Mouse (Mus musculus): ENCODE results near the gene Rnf31. TPM values are rescaled to one million over a fixed set of nuclear protein-coding genes. Genes with fewer than 3 reads are reported as not detected.

Rnf31 gene
- 21.2 and 23.7 TPM in 2 replicates for polyA plus RNA-seq (2016; fragmentation: Nextera tagmentation; extraction: Ambion mirVana)

DNA sequence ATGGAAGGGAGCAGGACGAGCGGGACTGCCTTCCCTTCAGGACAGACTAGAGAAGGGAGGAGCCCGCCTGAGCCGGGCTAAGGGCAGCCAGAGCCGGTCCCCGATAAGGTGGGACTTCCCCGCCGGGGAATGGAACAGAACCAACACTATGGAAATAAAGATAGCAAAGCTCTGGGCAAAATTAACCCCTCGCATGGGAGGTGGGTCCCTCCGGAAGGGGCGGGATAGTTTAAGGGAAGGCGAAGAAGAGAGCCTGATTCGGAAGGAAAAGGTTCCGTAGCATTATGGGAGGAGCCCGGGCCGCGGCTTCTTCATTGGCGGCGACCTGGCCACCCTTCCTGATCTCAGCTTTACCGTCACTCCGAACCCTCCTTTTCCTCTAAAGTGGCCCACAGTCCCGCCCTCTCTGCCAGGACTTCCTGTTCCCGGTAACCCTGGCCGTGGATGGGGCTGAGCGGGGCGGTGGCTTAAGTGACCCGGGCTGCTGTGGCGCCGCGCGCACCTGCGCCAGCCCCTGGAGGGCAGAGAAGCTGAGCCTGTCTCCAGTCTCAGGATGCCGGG is at the start of gene Rnf31:
Gene Rnf31, plus strand, starts transcription at position 378 of the 561 bp plus-strand sequence.
- H3K9ac ChIP-seq = peak within 1 kb of the TSS; percentile 92
- ATAC-seq (ENCODE audit: low FRiP score) = peak; percentile 92
- no peaks in the 10 kb centered on the region for H3K9me3 ChIP-seq (replicated peaks)
- WGBS = under 1% methylated on average over 33 of the region's 33 CpGs
- peaks cover 27% of the 10 kb centered on the region for H3K4me1 ChIP-seq
- H3K4me2 ChIP-seq (replicated peaks) = peak within 1 kb of the TSS; percentile 98
- H3K27ac ChIP-seq = peak within 1 kb of the TSS; percentile 95
- peaks cover 36% of the 10 kb centered on the region for H3K36me3 ChIP-seq
- no peaks in the 10 kb centered on the region for H3K27me3 ChIP-seq
- peak within 1 kb of the TSS; percentile 91 for H3K4me3 ChIP-seq

DNA sequence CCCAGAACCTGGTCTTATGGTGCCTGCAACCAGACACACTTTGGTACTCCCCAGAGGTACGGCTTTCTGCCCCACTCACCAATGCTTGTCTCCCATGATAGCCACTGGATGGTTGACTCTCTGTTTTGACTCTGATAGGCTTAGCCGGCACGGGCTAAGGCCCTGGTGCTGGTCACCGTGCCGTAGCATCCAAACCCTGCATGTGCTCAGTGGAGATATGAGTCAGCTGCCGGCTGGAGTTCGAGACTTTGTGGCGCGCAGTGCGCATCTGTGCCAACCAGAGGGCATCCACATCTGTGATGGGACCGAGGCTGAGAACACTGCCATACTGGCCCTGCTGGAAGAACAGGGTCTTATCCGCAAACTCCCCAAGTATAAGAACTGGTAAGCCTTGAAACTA is 49.2 kb upstream of the Rnf31 start:
- 97% methylated on average over 12 of the region's 12 CpGs for WGBS
- H3K4me1 ChIP-seq = peaks cover 22% of the 10 kb centered on the region

DNA sequence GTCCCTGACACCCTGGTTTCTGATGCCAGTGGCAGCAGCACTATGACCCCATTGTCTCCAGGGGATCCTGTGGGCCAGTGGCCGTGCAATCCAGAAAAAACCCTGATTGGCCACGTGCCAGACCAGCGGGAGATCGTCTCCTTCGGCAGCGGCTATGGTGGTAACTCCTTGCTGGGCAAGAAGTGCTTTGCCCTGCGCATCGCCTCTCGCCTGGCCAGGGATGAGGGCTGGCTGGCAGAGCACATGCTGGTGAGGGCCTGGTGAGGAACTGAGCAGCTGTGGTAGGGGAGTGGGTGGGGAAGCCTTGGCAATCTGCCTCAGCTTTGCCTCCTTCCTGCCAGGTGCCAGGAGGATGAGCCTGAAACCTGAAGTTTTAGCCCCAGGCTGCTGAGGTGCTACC is 47.2 kb upstream of the Rnf31 start:
- H3K27me3 ChIP-seq = no peaks in the 10 kb centered on the region
- no peaks in the 10 kb centered on the region for H3K9me3 ChIP-seq (replicated peaks)
- H3K4me1 ChIP-seq = peaks cover 22% of the 10 kb centered on the region
- no peak for ATAC-seq (ENCODE audit: low FRiP score)
- WGBS = 79% methylated on average over 9 of the region's 9 CpGs
- no peak overlapping the region for H3K27ac ChIP-seq
- no peak overlapping the region for H3K9ac ChIP-seq
- H3K4me3 ChIP-seq = no peak overlapping the region
- peaks cover 32% of the 10 kb centered on the region for H3K36me3 ChIP-seq
- H3K4me2 ChIP-seq (replicated peaks) = no peak overlapping the region

More for the DNA sequence above, 49.2 kb upstream of the Rnf31 start:
- Histone ChIP-seq H3K27ac (no peak overlapping the region), H3K36me3 (peaks cover 16% of the 10 kb centered on the region; the same call in 1 of the 2 replicates), H3K4me2 (replicated peaks) (no peak overlapping the region), H3K27me3 (no peaks in the 10 kb centered on the region), H3K9me3 (replicated peaks) (no peaks in the 10 kb centered on the region), H3K4me3 (no peak overlapping the region), H3K9ac (no peak overlapping the region)
- no peak for ATAC-seq (ENCODE audit: low FRiP score)

DNA sequence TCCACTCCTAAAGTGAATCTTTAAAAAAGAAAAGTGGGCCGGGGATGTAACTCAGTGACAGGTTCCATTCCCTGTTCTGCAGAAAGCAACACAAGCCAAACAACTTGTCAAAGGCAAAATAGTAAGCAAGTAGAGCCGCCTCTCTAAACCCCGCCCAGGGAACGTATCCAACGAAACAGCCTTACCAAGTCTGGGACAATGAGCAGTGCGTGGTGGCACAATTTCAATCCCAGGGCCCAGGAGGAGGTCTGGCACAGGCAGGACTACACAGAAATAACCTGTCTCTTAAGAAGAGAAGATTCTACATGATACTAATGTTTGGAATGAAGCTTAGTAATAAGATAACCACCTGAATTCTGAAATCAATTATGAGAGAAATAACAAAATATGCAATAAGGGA is 41.3 kb upstream of the Rnf31 start:
- no peak overlapping the region for H3K9ac ChIP-seq
- peaks cover 22% of the 10 kb centered on the region; the same call in 1 of the 2 replicates for H3K36me3 ChIP-seq
- H3K27ac ChIP-seq = no peak overlapping the region
- H3K27me3 ChIP-seq = no peaks in the 10 kb centered on the region
- ATAC-seq (ENCODE audit: low FRiP score) = no peak
- no peaks in the 10 kb centered on the region for H3K9me3 ChIP-seq (replicated peaks)
- no peak overlapping the region for H3K4me3 ChIP-seq
- H3K4me2 ChIP-seq (replicated peaks) = no peak overlapping the region
- WGBS = 89% methylated on average over 6 of the region's 6 CpGs
- no peaks in the 10 kb centered on the region for H3K4me1 ChIP-seq

DNA sequence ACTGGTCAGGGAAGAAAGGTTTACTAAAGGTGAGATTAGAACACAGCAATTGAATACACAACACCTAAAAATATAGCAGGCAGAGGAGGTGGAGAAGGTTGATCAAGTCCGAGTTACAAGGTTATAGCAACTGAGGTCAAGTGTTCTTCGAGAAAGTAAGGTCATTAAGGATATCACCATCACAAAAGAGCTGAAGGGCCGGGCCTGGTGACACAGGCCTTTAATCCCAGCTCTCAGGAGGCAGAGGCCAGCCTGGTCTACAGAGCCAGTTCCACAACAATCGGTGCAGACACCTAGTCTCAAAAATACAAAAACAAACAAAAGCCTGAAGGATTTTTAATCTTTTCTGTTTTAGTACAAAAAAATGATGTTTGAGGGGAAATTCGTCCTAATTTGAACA is 40.2 kb upstream of the Rnf31 start:
- WGBS = 68% methylated on average over 5 of the region's 5 CpGs
- H3K4me1 ChIP-seq = no peaks in the 10 kb centered on the region
- no peak for ATAC-seq (ENCODE audit: low FRiP score)

DNA sequence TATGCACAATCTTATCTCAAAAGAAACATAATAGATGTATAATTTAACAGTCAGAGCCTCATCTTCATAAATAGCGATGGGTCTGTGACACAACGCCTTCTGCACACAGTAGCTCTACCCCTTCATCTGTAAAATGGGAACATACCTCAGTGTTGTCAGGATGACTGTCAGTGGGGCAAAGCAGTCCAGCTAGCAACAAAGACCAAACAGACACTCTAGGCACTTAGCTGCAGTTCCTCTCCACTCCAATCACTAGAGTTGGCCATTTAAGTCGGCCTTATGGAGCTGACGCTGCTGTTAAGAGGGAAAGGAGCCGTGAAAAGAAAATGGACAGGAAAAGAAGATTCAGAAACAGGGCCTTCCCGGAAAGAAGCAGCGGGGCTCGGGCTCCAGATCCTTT is 39.7 kb upstream of the Rnf31 start:
- Histone ChIP-seq H3K27me3 (no peaks in the 10 kb centered on the region), H3K4me1 (no peaks in the 10 kb centered on the region), H3K36me3 (peaks cover 16% of the 10 kb centered on the region; the same call in 1 of the 2 replicates), H3K4me2 (replicated peaks) (no peak overlapping the region), H3K9me3 (replicated peaks) (no peaks in the 10 kb centered on the region), H3K27ac (no peak overlapping the region), H3K9ac (no peak overlapping the region), H3K4me3 (no peak overlapping the region)
- ATAC-seq (ENCODE audit: low FRiP score) = no peak
- 87% methylated on average over 8 of the region's 8 CpGs for WGBS

More for the DNA sequence above, 40.2 kb upstream of the Rnf31 start:
- Histone ChIP-seq H3K4me2 (replicated peaks) (no peak overlapping the region), H3K9ac (no peak overlapping the region), H3K4me3 (no peak overlapping the region), H3K27ac (no peak overlapping the region), H3K9me3 (replicated peaks) (no peaks in the 10 kb centered on the region), H3K27me3 (no peaks in the 10 kb centered on the region), H3K36me3 (peaks cover 16% of the 10 kb centered on the region; the same call in 1 of the 2 replicates)

DNA sequence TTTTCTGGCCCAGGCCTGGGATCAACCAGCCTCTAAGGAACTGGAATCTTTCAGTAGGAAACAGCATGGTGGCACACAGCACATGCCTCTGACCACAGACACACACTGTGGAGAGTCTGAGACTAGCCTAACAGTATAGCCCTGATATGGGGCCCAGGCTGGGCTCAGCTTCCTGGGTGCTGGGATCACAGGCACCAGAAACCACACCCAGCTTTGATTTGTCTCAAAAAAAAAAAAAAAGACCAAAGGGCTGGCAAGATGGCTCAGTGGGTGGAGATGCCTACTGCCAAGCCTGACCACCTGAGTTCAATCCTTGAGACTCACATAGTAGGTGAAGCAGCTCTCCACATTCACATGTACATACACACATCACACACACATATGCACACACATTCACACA is 36.9 kb upstream of the Rnf31 start:
- H3K9me3 ChIP-seq (replicated peaks) = no peaks in the 10 kb centered on the region
- no peak overlapping the region for H3K27ac ChIP-seq
- no peaks in the 10 kb centered on the region for H3K36me3 ChIP-seq
- no peak overlapping the region for H3K4me2 ChIP-seq (replicated peaks)
- H3K4me3 ChIP-seq = no peak overlapping the region
- no peak for ATAC-seq (ENCODE audit: low FRiP score)
- peaks cover 3% of the 10 kb centered on the region for H3K4me1 ChIP-seq
- H3K9ac ChIP-seq = no peak overlapping the region
- no peaks in the 10 kb centered on the region for H3K27me3 ChIP-seq

DNA sequence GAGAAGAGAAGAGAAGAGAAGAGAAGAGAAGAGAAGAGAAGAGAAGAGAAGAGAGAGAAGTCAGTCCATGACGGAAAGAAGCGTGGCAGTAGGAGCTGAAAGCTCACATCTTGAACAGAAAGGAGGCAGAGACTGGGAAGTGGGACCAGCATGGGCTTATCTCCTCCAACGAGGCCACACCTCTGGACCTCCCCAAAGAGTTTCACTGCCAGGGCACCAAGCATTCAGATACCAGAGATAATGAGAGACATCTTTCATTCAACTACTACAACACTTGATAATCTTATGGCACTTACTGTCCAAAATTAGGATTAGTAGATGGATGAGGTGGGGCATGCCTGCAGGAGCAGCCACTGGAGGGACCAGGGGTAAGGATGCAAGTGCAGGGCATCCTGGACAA is 35.7 kb upstream of the Rnf31 start:
- 92% methylated on average over 3 of the region's 3 CpGs for WGBS
- Histone ChIP-seq H3K27ac (no peak overlapping the region), H3K9me3 (replicated peaks) (no peaks in the 10 kb centered on the region), H3K4me1 (peaks cover 3% of the 10 kb centered on the region), H3K9ac (no peak overlapping the region), H3K36me3 (no peaks in the 10 kb centered on the region), H3K4me2 (replicated peaks) (no peak overlapping the region), H3K27me3 (no peaks in the 10 kb centered on the region), H3K4me3 (no peak overlapping the region)
- ATAC-seq (ENCODE audit: low FRiP score) = no peak

DNA sequence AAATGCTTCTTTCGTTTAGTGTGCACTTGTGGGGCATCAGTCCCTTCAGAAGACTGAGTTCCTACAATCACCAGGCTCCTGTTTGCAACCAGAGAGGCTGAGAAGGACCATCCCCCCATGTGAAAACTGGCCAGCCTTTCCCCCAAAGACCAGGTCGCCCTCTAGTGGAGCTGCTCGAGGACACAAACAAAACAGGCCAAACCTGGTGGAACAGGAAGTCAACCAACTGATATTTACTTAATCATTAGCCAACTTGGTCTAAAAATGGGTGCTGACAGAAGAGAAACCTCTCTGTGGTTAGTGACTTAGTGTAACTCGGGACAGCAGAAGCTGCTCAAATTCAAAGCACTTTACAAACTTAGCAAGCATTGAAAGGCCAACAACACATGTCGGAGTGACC is 34.5 kb upstream of the Rnf31 start:
- H3K4me1 ChIP-seq = peaks cover 14% of the 10 kb centered on the region
- no peak overlapping the region for H3K27ac ChIP-seq
- 29% methylated on average over 5 of the region's 5 CpGs for WGBS
- H3K9ac ChIP-seq = no peak overlapping the region
- H3K4me2 ChIP-seq (replicated peaks) = no peak overlapping the region
- H3K36me3 ChIP-seq = no peaks in the 10 kb centered on the region; the same call in 1 of the 2 replicates
- no peak overlapping the region for H3K4me3 ChIP-seq
- H3K9me3 ChIP-seq (replicated peaks) = no peaks in the 10 kb centered on the region
- ATAC-seq (ENCODE audit: low FRiP score) = no peak
- H3K27me3 ChIP-seq = no peaks in the 10 kb centered on the region

DNA sequence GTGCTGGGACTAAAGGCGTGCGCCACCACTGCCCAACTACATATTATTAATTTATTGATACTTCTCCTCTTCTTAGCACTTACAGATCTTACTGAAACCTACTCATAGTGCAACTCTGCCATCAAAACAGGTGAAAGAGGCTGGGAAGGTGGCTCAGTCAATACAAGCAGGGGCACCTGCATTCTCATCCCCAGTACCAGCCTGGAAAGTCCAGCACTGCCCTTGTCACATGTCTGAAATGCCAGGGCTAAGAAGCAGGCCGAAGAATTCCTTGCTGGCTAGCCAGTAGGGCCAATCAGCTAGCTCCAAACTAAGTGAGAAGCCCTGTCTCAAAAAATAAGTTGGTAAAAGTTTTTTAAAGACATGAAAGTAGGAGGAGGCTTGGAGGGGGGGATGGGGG is 33.9 kb upstream of the Rnf31 start:
- WGBS = 92% methylated on average over 3 of the region's 3 CpGs

DNA sequence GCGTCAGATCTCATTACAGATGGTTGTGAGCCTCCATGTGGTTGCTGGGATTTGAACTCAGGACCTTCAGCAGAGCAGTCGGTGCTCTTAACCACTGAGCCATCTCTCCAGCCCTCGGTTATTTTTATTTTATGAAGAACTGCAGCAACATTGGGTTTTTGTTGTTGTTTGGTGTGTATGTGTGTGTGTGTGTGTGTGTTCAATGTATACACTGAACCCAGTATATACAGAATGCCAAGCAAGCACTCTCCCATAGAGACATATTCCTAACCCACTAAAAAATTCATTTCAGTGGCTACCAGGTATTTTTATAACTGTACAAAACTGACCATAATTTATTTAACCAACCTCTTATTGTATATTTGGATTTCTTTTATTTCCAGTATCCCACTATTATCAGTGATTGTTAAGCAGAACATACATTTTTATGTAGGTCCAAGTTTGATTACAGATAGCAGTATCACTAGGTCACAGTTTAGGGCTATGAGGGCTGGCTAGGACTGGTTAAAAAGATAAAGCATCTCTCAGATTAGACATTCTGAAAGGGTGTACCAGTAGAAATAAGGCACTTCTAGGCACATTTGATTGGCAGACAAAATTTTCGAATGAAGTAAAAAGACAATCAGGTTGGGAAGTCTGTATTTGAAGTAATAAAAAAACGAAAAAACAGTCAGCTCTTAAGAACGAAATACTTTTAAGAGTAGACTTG is 32.6 kb upstream of the Rnf31 start:
- peaks cover 20% of the 10 kb centered on the region for H3K4me1 ChIP-seq
- ATAC-seq (ENCODE audit: low FRiP score) = no peak
- no peaks in the 10 kb centered on the region for H3K27me3 ChIP-seq
- 63% methylated on average over 6 of the region's 6 CpGs for WGBS
- H3K4me2 ChIP-seq (replicated peaks) = peak overlapping the region; percentile 89
- H3K9ac ChIP-seq = peak overlapping the region; percentile 65; the same call in 1 of the 2 replicates
- H3K36me3 ChIP-seq = peaks cover 10% of the 10 kb centered on the region; the same call in 1 of the 2 replicates
- H3K27ac ChIP-seq = no peak overlapping the region; the same call in 1 of the 2 replicates
- no peaks in the 10 kb centered on the region for H3K9me3 ChIP-seq (replicated peaks)
- H3K4me3 ChIP-seq = peak overlapping the region; percentile 64

More for the DNA sequence above, 33.9 kb upstream of the Rnf31 start:
- no peaks in the 10 kb centered on the region for H3K27me3 ChIP-seq
- H3K4me2 ChIP-seq (replicated peaks) = no peak overlapping the region
- peaks cover 20% of the 10 kb centered on the region for H3K4me1 ChIP-seq
- ATAC-seq (ENCODE audit: low FRiP score) = no peak
- H3K36me3 ChIP-seq = no peaks in the 10 kb centered on the region; the same call in 1 of the 2 replicates
- no peak overlapping the region for H3K27ac ChIP-seq
- no peak overlapping the region for H3K9ac ChIP-seq
- H3K9me3 ChIP-seq (replicated peaks) = no peaks in the 10 kb centered on the region
- H3K4me3 ChIP-seq = no peak overlapping the region

DNA sequence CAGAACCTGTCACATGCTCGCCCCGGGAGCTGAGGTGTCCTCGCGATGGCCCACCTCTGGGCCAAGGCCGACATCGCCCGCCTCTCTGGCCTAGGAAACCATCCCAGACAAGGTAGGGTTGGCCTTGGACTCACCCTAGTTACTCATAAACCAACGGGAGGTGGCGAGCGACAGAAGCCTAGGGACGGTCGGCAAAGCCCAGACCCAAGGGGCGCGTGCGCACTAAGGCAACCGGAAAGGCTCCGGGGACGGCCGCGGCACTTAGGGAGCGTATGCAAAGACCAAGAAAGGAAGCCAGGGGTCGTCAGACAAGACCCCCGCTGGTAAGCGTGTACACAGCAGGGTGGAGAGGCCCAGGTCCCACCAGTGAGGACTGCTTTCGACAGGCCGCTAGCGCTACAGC is 31.7 kb upstream of the Rnf31 start, which contains the start of gene Dcaf11:
Gene Dcaf11, plus strand, starts transcription at position 208 of the 403 bp plus-strand sequence.
- Histone ChIP-seq H3K9me3 (replicated peaks) (no peaks in the 10 kb centered on the region), H3K4me2 (replicated peaks) (peak within 1 kb of the TSS; percentile 89), H3K36me3 (peaks cover 19% of the 10 kb centered on the region), H3K4me3 (peak within 1 kb of the TSS; percentile 64), H3K27me3 (no peaks in the 10 kb centered on the region), H3K9ac (peak within 1 kb of the TSS; percentile 71), H3K4me1 (peaks cover 20% of the 10 kb centered on the region), H3K27ac (peak within 1 kb of the TSS; percentile 96)
- under 1% methylated on average over 27 of the region's 27 CpGs for WGBS
- peak; percentile 81 for ATAC-seq (ENCODE audit: low FRiP score)

Data from hindbrain, embryonic 12.5 days (tissue).